Mouse (Mus musculus): ENCODE results near the gene Gm21797. TPM values are rescaled to one million over a fixed set of nuclear protein-coding genes. Genes with fewer than 3 reads are reported as not detected.
"Not testable (repeated sequence)": the region's sequence is repeated elsewhere in the genome, so short reads cannot be mapped to it uniquely, and the experiment has no call there.

Gm21797 gene
- not detected in 2 replicates for polyA plus RNA-seq (2014; fragmentation: Nextera tagmentation; extraction: Ambion mirVana)

DNA sequence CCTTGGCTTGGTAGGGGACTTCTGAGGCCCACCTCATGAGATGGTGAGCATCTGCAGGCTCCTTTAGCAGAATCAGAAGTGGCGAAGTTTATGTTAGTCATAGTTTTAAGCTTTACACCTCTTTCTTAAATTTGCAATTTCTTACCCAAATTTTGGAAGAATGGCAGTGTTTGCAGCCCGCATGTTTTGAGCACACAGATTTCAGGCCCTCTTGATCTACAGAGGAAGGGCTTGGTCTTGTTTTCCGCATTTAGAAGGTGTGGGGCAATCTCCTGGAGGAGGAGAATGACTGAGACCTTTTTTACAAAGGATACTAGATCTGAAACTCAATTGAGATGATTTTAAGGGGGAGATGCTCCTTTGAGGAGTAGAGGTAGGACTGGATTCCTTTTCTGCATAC is at the start of gene Gm21797:
TSS of gene Gm21797 (minus strand) at position 101 of the 400 bp plus-strand sequence.
- not testable (repeated sequence) for H3K4me1 ChIP-seq (ENCODE audit: control insufficient read depth, insufficient read depth, low read length); H3K27ac ChIP-seq (ENCODE audit: low read depth, low read length); DNase-seq (ENCODE audit: low spot score, missing footprints); H3K4me2 ChIP-seq; H3K4me3 ChIP-seq (ENCODE audit: low read depth, low read length); H3K9me3 ChIP-seq (ENCODE audit: control insufficient read depth, low read length); H3K27me3 ChIP-seq (ENCODE audit: control insufficient read depth, insufficient read depth, low read length); H3K9ac ChIP-seq (ENCODE audit: low read length); H3K36me3 ChIP-seq (ENCODE audit: control insufficient read depth, insufficient read depth, low read length); ATAC-seq (ENCODE audit: low FRiP score)
- no CpG with 5 or more reads among the region's 3 CpGs for WGBS

DNA sequence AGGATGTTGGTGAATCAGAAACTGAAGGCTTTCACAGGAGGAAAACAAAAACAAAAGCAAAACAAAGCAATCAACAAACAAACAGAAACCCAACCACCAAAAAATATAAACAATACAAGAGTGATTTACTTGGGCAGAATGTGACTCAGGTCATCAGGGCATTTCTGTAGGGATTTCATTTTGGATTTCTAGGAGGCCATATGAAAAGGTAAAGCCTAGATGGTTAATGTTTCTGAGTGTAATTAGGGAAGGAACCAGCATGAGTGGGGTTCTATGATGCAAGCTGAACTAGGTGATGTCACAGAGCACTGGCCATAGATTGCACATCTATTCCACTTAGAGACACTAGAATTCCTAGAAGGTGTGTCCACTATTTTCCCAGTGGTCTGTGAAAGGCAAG is 29.0 kb upstream of the Gm21797 start, which contains the start of gene Gm20795:
TSS of gene Gm20795 (plus strand) at position 301 of the 400 bp plus-strand sequence.
- not testable (repeated sequence) for DNase-seq (ENCODE audit: low spot score, missing footprints); H3K27ac ChIP-seq (ENCODE audit: low read depth, low read length); H3K4me1 ChIP-seq (ENCODE audit: control insufficient read depth, insufficient read depth, low read length); ATAC-seq (ENCODE audit: low FRiP score); H3K4me2 ChIP-seq; H3K9me3 ChIP-seq (ENCODE audit: control insufficient read depth, low read length); H3K27me3 ChIP-seq (ENCODE audit: control insufficient read depth, insufficient read depth, low read length); H3K9ac ChIP-seq (ENCODE audit: low read length); H3K4me3 ChIP-seq (ENCODE audit: low read depth, low read length); H3K36me3 ChIP-seq (ENCODE audit: control insufficient read depth, insufficient read depth, low read length)

Other genes with a start within 250 kb of the Gm21797 start
- not detected in 2 replicates for gene Gm21852, start 123.8 kb downstream of the Gm21797 start, polyA plus RNA-seq (2014; fragmentation: Nextera tagmentation; extraction: Ambion mirVana)
- not detected in 2 replicates for gene Gm20795, start 29.1 kb upstream of the Gm21797 start, polyA plus RNA-seq (2014; fragmentation: Nextera tagmentation; extraction: Ambion mirVana)